Mouse (Mus musculus) inflammation-experienced regulatory T-cells, adult 16 weeks (primary cell): ENCODE data around the gene Hist1h4b. TPM values are rescaled to one million over a fixed set of nuclear protein-coding genes. Genes with fewer than 3 reads are reported as not detected.

Experiments
- polyA plus RNA-seq: library from polyadenylated mRNA; unstranded; fragments of 100-300 nt; shearing (Covaris generic); gene quantifications from one replicate; pipeline ENCODE4 v1.2.1, GENCODE M21; 2017

Gene Hist1h4b
- 11.3 TPM for polyA plus RNA-seq

GRCm38 (mm10) chr13:23756790-23757189, at the start of gene Hist1h4b:
Hist1h4b (plus strand) TSS chr13:23757013.

GRCm38 (mm10) chr13:23710374-23711089, 46.3 kb upstream of the Hist1h4b start, which contains the start of gene Hfe:
Hfe (minus strand) TSS chr13:23710854.

GRCm38 (mm10) chr13:23738677-23739068, 18.1 kb upstream of the Hist1h4b start, which contains the start of gene Hist1h1c:
Hist1h1c (plus strand) TSS chr13:23738808.

GRCm38 (mm10) chr13:23745381-23746161, 11.2 kb upstream of the Hist1h4b start, which contains the start of gene Hist1h3c:
Hist1h3c (minus strand) TSS chr13:23745602.

GRCm38 (mm10) chr13:23746201-23747080, 10.4 kb upstream of the Hist1h4b start, which contains the start of gene Hist1h2bb:
Hist1h2bb (plus strand) TSS chr13:23746734.

GRCm38 (mm10) chr13:23750839-23751477, 5.9 kb upstream of the Hist1h4b start, which contains the start of gene Hist1h2ab:
Hist1h2ab (plus strand) TSS chr13:23751126.

GRCm38 (mm10) chr13:23752067-23752741, 4.6 kb upstream of the Hist1h4b start, which contains the start of gene Hist1h3b:
Hist1h3b (plus strand) TSS chr13:23752267.

GRCm38 (mm10) chr13:23760972-23761864, 4.4 kb downstream of the Hist1h4b start, which contains the start of gene Hist1h4a:
Hist1h4a (minus strand) TSS chr13:23761230.

GRCm38 (mm10) chr13:23761871-23762821, 5.3 kb downstream of the Hist1h4b start, which contains the start of gene Hist1h3a:
Hist1h3a (minus strand) TSS chr13:23762386.

GRCm38 (mm10) chr13:23763586-23764323, 6.9 kb downstream of the Hist1h4b start, which contains the start of gene Hist1h1a:
Hist1h1a (plus strand) TSS chr13:23763666.

GRCm38 (mm10) chr13:23769613-23770012, 12.8 kb downstream of the Hist1h4b start, which contains the start of gene Trim38:
Trim38 (plus strand) TSS chr13:23769913.

GRCm38 (mm10) chr13:23806422-23807052, 49.7 kb downstream of the Hist1h4b start, which contains the start of gene Slc17a2:
Slc17a2 (plus strand) TSS chr13:23806993.

Other genes with a start within 250 kb of the Hist1h4b start
- gene Hist1h4h, start 226.0 kb upstream of the Hist1h4b start, polyA plus RNA-seq = 4.6 TPM
- gene Hist1h2af, start 223.1 kb upstream of the Hist1h4b start, polyA plus RNA-seq = not detected
- not detected for gene Hist1h3g, start 221.6 kb upstream of the Hist1h4b start, polyA plus RNA-seq
- 0.29 TPM for gene Hist1h2bh, start 213.6 kb upstream of the Hist1h4b start, polyA plus RNA-seq
- 0.24 TPM for gene Hist1h3f, start 213.0 kb upstream of the Hist1h4b start, polyA plus RNA-seq
- gene Hist1h4f, start 205.4 kb upstream of the Hist1h4b start, polyA plus RNA-seq = not detected
- gene Hist1h1d, start 203.8 kb upstream of the Hist1h4b start, polyA plus RNA-seq = 0.40 TPM
- gene Hist1h3e, start 194.6 kb upstream of the Hist1h4b start, polyA plus RNA-seq = 0.90 TPM
- gene Hist1h2ae, start 185.8 kb upstream of the Hist1h4b start, polyA plus RNA-seq = 1.6 TPM
- gene Hist1h2bg, start 185.6 kb upstream of the Hist1h4b start, polyA plus RNA-seq = 2.2 TPM
- 1.3 TPM for gene Hist1h2bf, start 182.8 kb upstream of the Hist1h4b start, polyA plus RNA-seq
- gene Hist1h2ad, start 182.6 kb upstream of the Hist1h4b start, polyA plus RNA-seq = not detected
- gene Hist1h3d, start 181.2 kb upstream of the Hist1h4b start, polyA plus RNA-seq = not detected
- gene Hist1h4d, start 175.4 kb upstream of the Hist1h4b start, polyA plus RNA-seq = 32.4 TPM
- gene Hist1h2be, start 135.9 kb upstream of the Hist1h4b start, polyA plus RNA-seq = 5.6 TPM
- 16.6 TPM for gene Hist1h1e, start 134.5 kb upstream of the Hist1h4b start, polyA plus RNA-seq
- 0.23 TPM for gene Hist1h2ac, start 73.1 kb upstream of the Hist1h4b start, polyA plus RNA-seq
- gene Hist1h2bc, start 72.8 kb upstream of the Hist1h4b start, polyA plus RNA-seq = 8.8 TPM
- not detected for gene Hist1h1t, start 61.2 kb upstream of the Hist1h4b start, polyA plus RNA-seq
- 2.7 TPM for gene Hist1h4c, start 58.6 kb upstream of the Hist1h4b start, polyA plus RNA-seq
- gene Hfe, start 46.2 kb upstream of the Hist1h4b start, polyA plus RNA-seq = 2.8 TPM
- 17.4 TPM for gene Hist1h1c, start 18.2 kb upstream of the Hist1h4b start, polyA plus RNA-seq
- 0.50 TPM for gene Hist1h3c, start 11.4 kb upstream of the Hist1h4b start, polyA plus RNA-seq
- gene Hist1h2bb, start 10.3 kb upstream of the Hist1h4b start, polyA plus RNA-seq = 2.5 TPM
- 0.79 TPM for gene Hist1h2ab, start 5.9 kb upstream of the Hist1h4b start, polyA plus RNA-seq
- gene Hist1h3b, start 4.7 kb upstream of the Hist1h4b start, polyA plus RNA-seq = not detected
- gene Hist1h4a, start 4.2 kb downstream of the Hist1h4b start, polyA plus RNA-seq = not detected
- 1.9 TPM for gene Hist1h3a, start 5.4 kb downstream of the Hist1h4b start, polyA plus RNA-seq
- gene Hist1h1a, start 6.7 kb downstream of the Hist1h4b start, polyA plus RNA-seq = 0.95 TPM
- gene Trim38, start 12.9 kb downstream of the Hist1h4b start, polyA plus RNA-seq = not detected
- gene Slc17a2, start 50.0 kb downstream of the Hist1h4b start, polyA plus RNA-seq = not detected
- gene Slc17a3, start 82.4 kb downstream of the Hist1h4b start, polyA plus RNA-seq = not detected
- gene Slc17a1, start 110.7 kb downstream of the Hist1h4b start, polyA plus RNA-seq = not detected
- not detected for gene Slc17a4, start 158.0 kb downstream of the Hist1h4b start, polyA plus RNA-seq
- not detected for gene Hist1h2ba, start 177.1 kb downstream of the Hist1h4b start, polyA plus RNA-seq
- gene Hist1h2aa, start 177.4 kb downstream of the Hist1h4b start, polyA plus RNA-seq = not detected
- gene Scgn, start 234.2 kb downstream of the Hist1h4b start, polyA plus RNA-seq = not detected